Mouse (Mus musculus) lung, embryonic 16.5 days (tissue): Measurements from ENCODE around the gene Treh. TPM values are rescaled to one million over a fixed set of nuclear protein-coding genes. Genes with fewer than 3 reads are reported as not detected.

Source experiments
- ATAC-seq: fragments of 200-750 bp; cut with Nextera tagmentation; 2 replicates; pipeline ENCODE4 v1.8.0; 2017; ENCODE audit warnings: low read depth, mild to moderate bottlenecking, moderate library complexity
- H3K27ac ChIP-seq: fragments of 300-500 bp; sonication (generic); 2 replicates; pipeline ENCODE4 v1.5.1; 2014; ENCODE audit warnings: mild to moderate bottlenecking, control low read depth, low read length
- H3K27me3 ChIP-seq: fragments of 300-500 bp; sonication (generic); 2 replicates; pipeline ENCODE4 v1.6.1; 2014; ENCODE audit warnings: low read depth, low read length, mixed read lengths; ENCODE audit not compliant: control insufficient read depth, insufficient read depth
- H3K36me3 ChIP-seq: fragments of 300-500 bp; sonication (generic); 2 replicates; pipeline ENCODE4 v1.6.1; 2014; ENCODE audit warnings: low read length; ENCODE audit not compliant: control insufficient read depth, insufficient read depth
- H3K4me1 ChIP-seq: fragments of 300-500 bp; sonication (generic); replicated peaks from 2 replicates; pipeline ENCODE4 v1.6.1; 2014; ENCODE audit warnings: low read length, mixed read lengths; ENCODE audit not compliant: control insufficient read depth, insufficient read depth
- H3K4me2 ChIP-seq: fragments of 300-500 bp; sonication (generic); 2 replicates; pipeline ENCODE4 v1.6.1; 2014; ENCODE audit warnings: low read depth, low read length, control low read depth
- H3K4me3 ChIP-seq: fragments of 300-500 bp; sonication (generic); 2 replicates; pipeline ENCODE4 v1.5.1; 2014; ENCODE audit warnings: mild to moderate bottlenecking, low read length, control low read depth
- H3K9ac ChIP-seq: fragments of 300-500 bp; sonication (generic); 2 replicates; pipeline ENCODE4 v1.6.1; 2014; ENCODE audit warnings: low read length, control low read depth
- H3K9me3 ChIP-seq: fragments of 300-500 bp; sonication (generic); 2 replicates; pipeline ENCODE4 v1.6.1; 2016; ENCODE audit warnings: low read length; ENCODE audit not compliant: control insufficient read depth
- WGBS: fragments of 180-500 bp; shearing (Covaris S2); extraction: QIAGEN DNeasy Blood & Tissue Kit; methylation state at CpG from one replicate; pipeline ENCODE4 v1.1.7; 2014; 5-methylcytosine and 5-hydroxymethylcytosine counted together
- polyA plus RNA-seq: library from polyadenylated mRNA; unstranded; fragments of >200 nt; fragmentation: Nextera tagmentation; extraction: Ambion mirVana; gene quantifications from 2 replicates; pipeline ENCODE4 v1.2.1, GENCODE M21; 2015

Treh gene
- polyA plus RNA-seq, 1 experiment from 2014 or later: not detected

- Histone ChIP-seq H3K9ac (0 out of 2 replicates have a peak overlapping the region, but pooled peaks have one; percentile 7), H3K27me3 (no peaks in the 10 kb centered on the region), H3K36me3 (no peaks in the 10 kb centered on the region), H3K27ac (peak overlapping the region; percentile 81), H3K4me3 (no peak overlapping the region), H3K4me2 (no peak overlapping the region), H3K4me1 (peaks cover 54% of the 10 kb centered on the region), H3K9me3 (no peaks in the 10 kb centered on the region)
- WGBS: 33% methylated on average over 7 of the region's 7 CpGs
- no peak for ATAC-seq
Measured at GRCm38 (mm10) chr9:44723008-44723407, 50.0 kb downstream of the Treh start.

DNA sequence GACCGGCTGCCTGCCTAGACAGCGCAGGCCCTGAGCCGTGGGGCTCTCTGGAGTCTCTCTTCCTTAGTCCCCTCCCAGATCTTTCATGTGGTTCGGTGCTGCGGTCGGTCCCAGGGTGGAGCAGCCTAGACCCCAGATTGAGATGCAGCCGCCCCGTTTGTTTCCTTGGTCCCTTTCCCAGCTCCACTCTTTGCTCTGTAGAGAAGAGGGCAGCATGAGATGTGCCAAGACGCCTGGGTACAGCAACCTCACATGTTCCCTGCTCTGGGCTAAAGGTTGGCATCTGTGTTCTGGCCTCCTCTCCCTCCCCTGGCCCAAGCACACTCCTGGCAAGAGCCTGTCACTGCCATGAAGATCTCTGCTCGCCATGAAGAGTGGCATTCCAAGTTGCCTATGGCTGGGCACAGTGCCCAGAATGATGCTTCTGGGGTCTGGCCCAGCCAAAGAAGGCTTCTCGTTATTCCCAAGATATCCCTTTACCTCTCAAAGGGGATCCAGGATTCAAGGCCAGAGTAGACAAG, 50.5 kb downstream of the Treh start:
- Histone ChIP-seq H3K9ac (no peak overlapping the region), H3K4me2 (no peak overlapping the region), H3K36me3 (no peaks in the 10 kb centered on the region), H3K4me3 (no peak overlapping the region), H3K9me3 (no peaks in the 10 kb centered on the region), H3K27me3 (no peaks in the 10 kb centered on the region), H3K27ac (peak overlapping the region; percentile 81), H3K4me1 (peaks cover 54% of the 10 kb centered on the region)
- ATAC-seq: no peak
- 39% methylated on average over 11 of the region's 11 CpGs for WGBS

DNA sequence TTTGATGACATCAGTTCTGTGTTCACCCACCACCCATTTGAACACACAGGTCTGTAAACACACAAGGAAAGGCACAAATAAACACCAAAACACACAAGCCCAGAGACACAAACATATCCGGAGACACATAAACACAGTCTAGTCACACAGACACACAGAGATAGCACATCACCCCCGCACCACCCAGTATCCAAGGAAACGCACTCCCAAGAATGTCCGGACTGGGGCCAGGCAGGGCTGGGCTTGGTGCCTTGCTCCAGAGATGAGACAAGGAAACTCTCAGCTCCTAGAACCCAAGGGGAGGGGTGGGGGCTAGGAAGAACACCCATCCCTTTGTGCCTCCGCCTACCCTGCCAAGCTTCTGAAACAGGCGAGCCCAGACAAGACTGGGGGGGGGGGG, 51.2 kb downstream of the Treh start:
- peaks cover 54% of the 10 kb centered on the region for H3K4me1 ChIP-seq
- H3K4me2 ChIP-seq: no peak overlapping the region
- H3K27me3 ChIP-seq: no peaks in the 10 kb centered on the region
- H3K27ac ChIP-seq: peak overlapping the region; percentile 81
- 27% methylated on average over 6 of the region's 6 CpGs for WGBS
- no peak overlapping the region for H3K4me3 ChIP-seq
- no peak overlapping the region; the same call in 1 of the 2 replicates for H3K9ac ChIP-seq
- no peaks in the 10 kb centered on the region for H3K9me3 ChIP-seq
- peak; percentile 54; the same call in 1 of the 2 replicates for ATAC-seq
- no peaks in the 10 kb centered on the region for H3K36me3 ChIP-seq

DNA sequence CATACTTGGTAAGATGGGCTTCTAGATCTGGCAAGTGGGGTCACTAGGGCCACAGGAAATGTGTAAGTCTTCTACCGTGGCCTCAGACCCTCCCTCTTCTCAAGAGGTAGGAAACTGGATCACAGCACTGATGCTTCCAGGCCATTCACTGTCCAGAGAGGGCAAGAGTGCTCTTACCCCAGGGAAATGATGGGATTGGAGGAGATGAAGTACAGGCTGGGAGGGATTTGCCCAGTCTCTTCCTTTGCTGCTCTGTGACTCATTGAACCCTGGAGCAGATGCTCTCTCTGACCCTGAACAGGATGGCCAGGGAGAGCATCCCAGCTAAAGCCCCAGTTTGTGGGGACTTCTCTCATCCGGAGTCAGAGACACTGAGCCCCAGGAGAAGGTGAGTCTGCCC, 51.6 kb downstream of the Treh start:
- WGBS: 33% methylated on average over 2 of the region's 2 CpGs
- H3K27me3 ChIP-seq: no peaks in the 10 kb centered on the region
- no peak for ATAC-seq
- no peak overlapping the region; the same call in 1 of the 2 replicates for H3K9ac ChIP-seq
- no peaks in the 10 kb centered on the region for H3K36me3 ChIP-seq
- H3K4me1 ChIP-seq: peaks cover 54% of the 10 kb centered on the region
- peak overlapping the region; percentile 57 for H3K27ac ChIP-seq
- H3K4me3 ChIP-seq: no peak overlapping the region
- H3K4me2 ChIP-seq: no peak overlapping the region
- no peaks in the 10 kb centered on the region for H3K9me3 ChIP-seq

DNA sequence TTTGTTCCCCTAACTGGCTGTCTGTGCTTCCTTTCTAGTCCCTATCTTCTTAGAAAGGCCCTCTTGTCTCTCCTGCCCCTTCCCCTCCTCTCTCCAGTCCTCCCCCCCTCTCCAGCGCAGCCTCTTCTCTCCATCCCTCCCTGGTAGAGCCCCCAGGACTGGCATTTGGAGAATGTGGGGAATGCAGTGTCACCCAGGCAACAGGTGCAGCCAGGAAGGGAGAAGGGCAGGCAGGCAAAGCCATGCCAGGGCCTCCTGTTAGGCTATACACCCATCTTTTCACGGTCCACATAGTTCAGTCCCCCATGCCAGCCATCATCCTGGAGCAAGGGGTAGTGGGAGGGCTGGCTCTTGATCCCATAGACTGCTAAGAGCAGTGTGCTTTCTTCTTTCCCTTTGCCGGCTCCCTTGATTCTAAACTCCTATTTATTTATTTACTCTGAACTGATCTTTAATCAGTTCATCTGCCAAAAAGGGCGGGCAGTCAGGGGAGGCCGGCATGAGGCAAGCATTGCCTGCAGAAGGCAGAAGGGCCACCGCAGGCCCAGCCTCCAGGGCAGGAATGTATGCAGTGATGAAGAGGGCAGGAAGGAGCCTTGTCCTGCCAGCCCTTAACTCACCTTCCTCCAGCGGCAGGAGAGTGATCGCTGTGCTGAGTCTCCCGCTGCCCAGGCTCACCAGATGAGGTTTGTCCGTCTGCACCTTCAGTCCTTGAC, 53.6 kb downstream of the Treh start:
- H3K4me2 ChIP-seq: no peak overlapping the region
- H3K9me3 ChIP-seq: no peaks in the 10 kb centered on the region
- H3K4me1 ChIP-seq: peaks cover 40% of the 10 kb centered on the region
- H3K4me3 ChIP-seq: no peak overlapping the region
- 25% methylated on average over 10 of the region's 10 CpGs for WGBS
- ATAC-seq: 0 out of 2 replicates have a peak, but pooled peaks have one; percentile 29
- H3K27me3 ChIP-seq: no peaks in the 10 kb centered on the region
- peak overlapping the region; percentile 10; the same call in 1 of the 2 replicates for H3K27ac ChIP-seq
- no peak overlapping the region for H3K9ac ChIP-seq
- H3K36me3 ChIP-seq: no peaks in the 10 kb centered on the region

DNA sequence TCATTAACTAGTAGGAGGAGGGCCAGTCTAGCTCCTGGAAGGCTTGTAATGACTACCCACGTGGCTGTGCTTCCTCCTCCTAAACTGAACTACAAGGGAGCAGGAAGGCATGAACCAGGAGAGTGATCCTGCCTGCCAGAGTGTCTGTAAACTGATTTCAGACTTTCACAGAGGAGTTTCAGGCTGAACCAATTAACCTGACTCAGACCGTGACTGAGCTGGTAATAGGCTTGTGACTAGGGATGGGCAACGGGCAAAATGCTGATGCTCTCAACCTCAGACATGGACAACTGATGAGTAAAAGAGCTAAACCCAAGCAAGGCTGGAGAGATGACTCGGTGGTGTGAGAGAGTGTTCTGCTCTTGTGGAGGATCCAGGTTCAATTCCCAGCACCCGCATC, 54.4 kb downstream of the Treh start:
- H3K36me3 ChIP-seq: no peaks in the 10 kb centered on the region
- WGBS: 64% methylated on average over 5 of the region's 5 CpGs
- no peaks in the 10 kb centered on the region for H3K27me3 ChIP-seq
- H3K4me2 ChIP-seq: no peak overlapping the region
- H3K4me3 ChIP-seq: no peak overlapping the region
- no peak for ATAC-seq
- no peak overlapping the region for H3K9ac ChIP-seq
- no peak overlapping the region for H3K27ac ChIP-seq
- H3K4me1 ChIP-seq: peaks cover 40% of the 10 kb centered on the region
- no peaks in the 10 kb centered on the region for H3K9me3 ChIP-seq

DNA sequence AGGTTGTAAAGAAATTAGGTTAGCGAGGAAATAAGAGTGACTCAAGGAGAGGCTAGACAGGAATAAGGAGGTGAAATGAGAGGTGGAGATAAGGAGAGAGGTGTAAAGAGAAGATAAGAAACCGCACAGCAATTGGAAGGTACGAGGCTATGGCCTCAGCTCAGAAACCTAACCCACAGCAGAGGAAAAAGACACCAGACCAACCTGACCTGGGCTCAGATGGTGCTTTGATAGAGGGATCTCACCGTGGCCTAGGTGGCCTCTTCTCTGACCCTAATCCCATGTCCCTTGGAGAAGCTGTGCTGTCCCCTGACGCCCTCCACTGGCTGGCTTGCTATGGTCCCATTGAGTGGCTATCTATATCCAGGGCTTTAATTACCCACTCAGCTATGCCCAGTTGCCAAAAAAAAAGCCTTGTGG, 59.1 kb downstream of the Treh start:
- H3K4me1 ChIP-seq: peaks cover 26% of the 10 kb centered on the region
- 46% methylated on average over 5 of the region's 5 CpGs for WGBS

GRCm38 (mm10) chr9:44732921-44733530, 60.0 kb downstream of the Treh start:
- Histone ChIP-seq H3K9ac (peak overlapping the region; percentile 74), H3K36me3 (no peaks in the 10 kb centered on the region), H3K4me1 (peaks cover 23% of the 10 kb centered on the region), H3K27ac (peak overlapping the region; percentile 86), H3K4me3 (peak overlapping the region; percentile 61), H3K9me3 (no peaks in the 10 kb centered on the region), H3K27me3 (no peaks in the 10 kb centered on the region), H3K4me2 (peak overlapping the region; percentile 80)
- 53% methylated on average over 12 of the region's 12 CpGs for WGBS
- no peak for ATAC-seq

More for the DNA sequence above, 59.1 kb downstream of the Treh start:
- ATAC-seq: no peak
- peak overlapping the region; percentile 34; the same call in 1 of the 2 replicates for H3K27ac ChIP-seq
- no peak overlapping the region for H3K9ac ChIP-seq
- H3K4me2 ChIP-seq: peak overlapping the region; percentile 18; the same call in 1 of the 2 replicates
- H3K4me3 ChIP-seq: no peak overlapping the region
- H3K9me3 ChIP-seq: no peaks in the 10 kb centered on the region
- no peaks in the 10 kb centered on the region for H3K27me3 ChIP-seq
- H3K36me3 ChIP-seq: no peaks in the 10 kb centered on the region
